Mouse (Mus musculus) liver, embryonic 14.5 days (tissue): ENCODE results near the gene Kazn.

ENCODE experiments used
- CTCF ChIP-seq: IDR thresholded peaks from 2 replicates; pipeline ENCODE4 v1.5.1; 2016; ENCODE audit warnings: antibody characterized with exemption, low read depth, control low read depth
- EP300 ChIP-seq: IDR thresholded peaks from 2 replicates; pipeline ENCODE4 v1.6.1; 2016; ENCODE audit warnings: antibody characterized with exemption, low read depth

GRCm38 (mm10) chr4:142240874-142241273, 1.7 kb upstream of the Kazn start:
- TF ChIP-seq CTCF (no peak), EP300 (no peak)
